Mouse (Mus musculus) c-Kit-positive CD71-negative TER-119-negative erythroid progenitor cells, embryonic 14.5 days (primary cell): ENCODE data around the gene Naa25.

ENCODE experiments used
- DNase-seq: peaks from one replicate; pipeline ENCODE4 v3.0.0-alpha.2; 2013; ENCODE audit warnings: low read depth

Gene Naa25

DNA sequence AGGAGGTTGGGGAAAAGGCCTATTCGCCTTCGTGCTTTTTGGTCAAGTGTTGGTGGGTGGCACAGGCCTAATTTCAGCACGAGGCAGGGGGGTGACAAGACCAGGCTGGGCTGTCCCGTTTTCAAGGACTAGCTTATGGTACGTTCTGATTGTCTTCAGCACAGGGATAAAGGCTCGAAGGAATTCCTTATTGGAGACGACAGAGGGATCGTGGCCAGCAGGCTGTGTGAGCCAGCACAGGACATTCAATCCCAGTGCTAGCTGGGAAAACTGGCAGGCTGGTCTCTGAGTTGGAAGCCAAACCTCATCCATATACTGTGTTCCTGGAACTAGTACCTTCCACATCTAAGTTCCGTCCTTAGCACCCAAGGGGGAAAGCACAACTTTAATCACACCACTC lies 55.2 kb downstream of the Naa25 start:
- DNase-seq = no peak

- DNase-seq = no peak
Observed at GRCm38 (mm10) chr5:121453743-121454502, 56.2 kb downstream of the Naa25 start.

- no peak for DNase-seq
Observed at GRCm38 (mm10) chr5:121454503-121454782, 56.7 kb downstream of the Naa25 start.

DNA sequence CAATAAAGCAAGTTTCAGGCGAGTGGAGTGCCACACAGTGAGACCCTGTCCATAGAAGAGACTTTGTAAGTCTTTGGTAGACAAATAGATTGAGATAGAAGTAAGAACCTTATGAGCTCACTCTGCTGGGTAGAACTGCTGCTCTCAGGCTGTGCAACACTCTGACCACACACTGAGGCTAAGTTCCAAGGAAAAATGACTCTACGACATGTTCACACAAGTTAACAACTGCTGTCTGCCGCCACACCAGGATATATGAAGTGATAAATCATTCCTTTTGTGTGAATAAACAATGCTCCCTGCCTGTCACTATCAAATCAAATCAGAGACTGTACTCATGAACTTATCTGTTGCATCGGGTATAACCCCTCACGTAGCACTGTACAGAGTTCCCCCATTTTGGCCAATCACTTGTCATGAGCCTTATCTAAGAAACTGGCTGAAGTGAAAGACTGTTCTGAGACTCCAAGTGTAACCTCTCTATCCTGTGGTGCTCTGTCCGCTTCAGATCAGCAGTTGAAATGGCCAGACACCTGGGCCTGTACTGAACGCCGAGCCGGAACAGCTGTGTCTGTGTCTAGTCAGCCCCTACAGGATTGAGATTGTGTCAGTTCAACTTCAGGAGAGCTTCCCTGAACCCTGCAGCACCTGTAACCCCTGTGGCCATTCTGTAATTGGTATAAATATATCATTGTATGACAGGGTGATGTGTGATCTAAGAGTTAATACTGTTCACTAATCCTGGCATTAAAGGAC lies 58.0 kb downstream of the Naa25 start:
- no peak for DNase-seq

DNA sequence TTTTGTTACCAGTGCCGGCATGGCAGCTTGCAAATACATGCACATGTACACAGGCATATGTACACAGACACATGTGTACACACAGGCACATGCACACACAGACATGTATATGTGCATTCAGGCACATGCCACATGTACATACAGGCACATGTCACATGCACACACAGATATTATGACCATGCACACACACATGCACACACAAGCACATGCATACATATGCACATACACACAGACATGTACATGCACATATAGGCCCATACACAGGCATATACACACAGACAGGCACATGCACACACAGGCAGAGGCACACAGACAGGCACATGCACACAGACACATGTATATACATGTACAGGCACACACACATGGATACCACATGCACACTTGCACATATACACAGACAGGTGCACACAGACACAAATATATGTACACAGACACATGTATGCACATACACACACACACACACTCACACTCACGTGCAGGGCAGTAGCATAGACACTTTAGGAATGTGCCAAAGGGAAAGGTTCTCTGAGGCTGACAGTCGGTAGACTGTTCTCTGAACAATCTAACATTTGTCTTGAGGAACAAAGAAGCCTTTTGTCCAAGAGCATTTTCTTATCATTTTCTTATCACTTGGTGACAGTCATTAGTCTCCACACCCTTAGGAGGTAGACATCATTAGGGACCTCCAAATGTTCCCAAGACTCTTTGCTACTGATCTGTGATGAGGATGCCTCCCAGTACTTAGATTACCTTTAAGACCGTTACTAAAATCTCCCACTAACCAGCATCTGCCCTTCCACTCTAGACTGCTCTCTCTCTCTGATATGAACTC lies 63.8 kb downstream of the Naa25 start:
- DNase-seq = no peak

DNA sequence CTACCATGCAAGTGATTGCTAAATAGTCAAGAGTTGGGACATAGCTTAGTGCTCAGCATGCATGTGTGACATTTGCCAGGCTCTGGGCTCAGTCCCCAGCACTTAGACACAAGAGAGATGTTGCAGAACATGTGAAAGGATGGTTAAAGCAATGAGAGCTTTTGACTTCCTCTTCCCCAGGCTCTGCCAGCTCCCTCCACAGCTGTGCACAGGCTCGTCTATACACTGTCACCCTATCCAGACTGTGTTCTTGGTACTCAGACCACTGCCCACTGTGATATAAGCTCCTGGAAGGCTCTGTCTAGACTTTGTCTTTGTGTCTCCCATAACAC lies 64.4 kb downstream of the Naa25 start:
- no peak for DNase-seq

GRCm38 (mm10) chr5:121462967-121463366 lies 65.2 kb downstream of the Naa25 start:
- no peak for DNase-seq

DNA sequence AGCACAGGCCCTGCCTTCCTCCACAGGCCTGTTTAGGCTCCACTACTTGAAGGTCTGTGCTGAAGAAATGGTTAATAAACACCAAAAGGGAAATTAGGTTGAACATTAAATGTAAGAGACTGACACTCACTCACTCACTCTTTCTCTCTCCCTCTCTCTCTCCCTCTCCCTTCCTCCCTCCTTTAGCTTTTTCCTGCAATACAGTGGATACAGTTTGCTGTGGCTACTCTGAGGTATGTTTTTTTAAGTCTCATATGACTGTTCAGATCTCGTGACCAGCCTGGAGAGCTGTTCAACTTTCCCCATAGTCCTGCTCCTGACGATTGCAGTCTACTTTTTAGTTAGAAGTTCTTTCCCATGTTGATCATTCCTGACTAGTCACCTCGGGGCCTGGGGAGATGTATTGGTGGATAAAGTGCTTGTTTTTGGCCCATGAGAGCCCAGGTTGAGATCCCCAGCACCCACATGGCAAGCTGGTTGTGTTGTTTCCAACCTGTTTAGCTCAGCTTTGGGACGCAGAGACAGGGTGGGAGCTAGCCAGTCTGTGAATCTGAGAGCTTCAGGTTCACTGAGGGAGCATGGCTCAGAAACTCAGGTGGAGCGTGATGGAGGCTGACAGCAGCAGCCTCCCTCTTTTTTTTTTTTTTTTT lies 66.0 kb downstream of the Naa25 start:
- DNase-seq = no peak

GRCm38 (mm10) chr5:121469566-121469965 lies 71.8 kb downstream of the Naa25 start:
- DNase-seq = no peak

DNA sequence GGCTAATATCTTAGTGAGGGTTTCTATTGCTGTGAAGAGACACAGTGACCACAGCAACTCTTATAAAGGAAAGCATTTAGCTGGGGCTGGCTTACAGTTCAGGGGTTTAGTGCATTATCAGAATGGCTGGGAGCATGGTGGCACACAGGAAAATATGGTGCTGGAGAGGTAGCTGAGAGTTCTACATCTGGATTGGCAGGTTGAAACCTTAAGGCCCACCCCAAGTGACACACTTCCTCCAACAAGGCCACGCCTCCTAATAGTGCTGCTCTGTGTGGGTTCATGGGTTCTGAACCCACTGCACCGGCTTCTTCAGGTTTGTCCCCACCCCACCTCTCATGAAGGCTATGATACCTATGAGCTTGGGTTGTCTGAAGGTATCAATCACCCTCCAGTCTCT lies 74.7 kb downstream of the Naa25 start:
- no peak for DNase-seq

- DNase-seq = no peak
Observed at GRCm38 (mm10) chr5:121474610-121475009, 76.9 kb downstream of the Naa25 start.

- no peak for DNase-seq
Observed at GRCm38 (mm10) chr5:121476040-121476439, 78.3 kb downstream of the Naa25 start.

DNA sequence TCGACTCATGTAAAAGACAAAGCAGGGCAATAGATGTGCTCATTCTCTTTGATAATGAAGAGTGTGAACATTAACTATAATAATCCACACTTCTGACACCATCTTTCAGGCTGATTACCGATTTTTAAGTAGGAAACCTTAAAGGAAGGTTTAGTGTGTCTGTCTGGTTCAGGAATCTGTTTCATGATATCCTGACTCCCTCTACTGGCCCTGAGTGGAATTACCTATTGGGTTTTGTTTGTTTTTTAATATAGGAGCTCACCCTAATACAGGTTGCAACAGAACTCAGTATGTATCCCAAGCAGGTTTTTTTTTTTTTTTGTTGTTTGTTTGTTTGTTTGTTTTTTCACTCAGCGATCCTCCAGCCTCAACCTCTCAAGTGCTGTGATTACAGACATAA lies 79.9 kb downstream of the Naa25 start:
- peak; percentile 73 for DNase-seq

- DNase-seq = no peak
Observed at GRCm38 (mm10) chr5:121484801-121485200, 87.1 kb downstream of the Naa25 start.

DNA sequence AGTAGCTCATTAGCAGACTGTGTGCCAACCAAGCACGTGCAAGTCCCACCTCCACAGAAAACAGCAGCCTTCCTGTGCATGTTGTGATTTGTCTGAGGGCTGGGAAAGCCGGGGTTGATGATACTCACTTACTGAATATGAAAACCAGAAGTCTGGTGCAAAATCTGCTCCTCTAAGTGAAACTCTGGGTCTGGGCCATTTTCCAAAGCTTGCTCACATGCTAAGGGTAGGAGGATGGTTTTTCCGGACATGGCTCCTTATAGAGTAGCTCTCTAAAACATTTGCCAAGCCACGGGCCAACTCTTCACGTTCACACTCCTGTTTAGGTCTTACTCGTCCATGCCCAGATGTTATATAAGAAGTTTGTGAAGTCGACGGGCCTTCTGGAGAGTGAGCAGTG lies 95.6 kb downstream of the Naa25 start:
- DNase-seq = no peak
